Mouse (Mus musculus) cerebral cortex, adult 2 months (tissue): Measurements from ENCODE around the gene Adgrb2.

Experiments used
- WGBS: fragments of 180-500 bp; shearing (Covaris S2); methylation state at CpG from one replicate; pipeline ENCODE4 v1.1.7; 2018; 5-methylcytosine and 5-hydroxymethylcytosine counted together

Adgrb2 gene

GRCm38 (mm10) chr4:130033496-130033895 is 48.8 kb downstream of the Adgrb2 start:
- 75% methylated on average over 7 of the region's 7 CpGs for WGBS

DNA sequence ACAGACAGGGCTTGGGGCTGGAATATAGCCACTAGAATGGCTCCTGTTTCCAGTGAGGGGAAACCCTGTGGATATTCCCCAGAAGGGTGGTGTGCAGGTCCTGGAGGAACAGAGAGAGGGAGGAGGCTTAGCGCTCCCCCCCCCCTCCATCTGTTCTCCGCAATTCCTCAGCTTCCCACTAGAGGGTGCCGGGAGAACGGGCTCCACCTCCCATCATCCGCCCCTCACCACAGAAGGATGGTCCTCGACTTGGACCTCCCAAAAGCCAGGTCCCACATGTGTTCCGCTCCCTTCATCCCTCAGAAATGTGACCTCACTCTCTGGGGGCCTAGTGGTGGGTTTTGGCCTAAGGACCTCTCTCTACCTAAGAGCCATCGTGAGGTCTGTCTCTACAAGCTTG is 51.4 kb downstream of the Adgrb2 start:
- WGBS: 6% methylated on average over 8 of the region's 8 CpGs

DNA sequence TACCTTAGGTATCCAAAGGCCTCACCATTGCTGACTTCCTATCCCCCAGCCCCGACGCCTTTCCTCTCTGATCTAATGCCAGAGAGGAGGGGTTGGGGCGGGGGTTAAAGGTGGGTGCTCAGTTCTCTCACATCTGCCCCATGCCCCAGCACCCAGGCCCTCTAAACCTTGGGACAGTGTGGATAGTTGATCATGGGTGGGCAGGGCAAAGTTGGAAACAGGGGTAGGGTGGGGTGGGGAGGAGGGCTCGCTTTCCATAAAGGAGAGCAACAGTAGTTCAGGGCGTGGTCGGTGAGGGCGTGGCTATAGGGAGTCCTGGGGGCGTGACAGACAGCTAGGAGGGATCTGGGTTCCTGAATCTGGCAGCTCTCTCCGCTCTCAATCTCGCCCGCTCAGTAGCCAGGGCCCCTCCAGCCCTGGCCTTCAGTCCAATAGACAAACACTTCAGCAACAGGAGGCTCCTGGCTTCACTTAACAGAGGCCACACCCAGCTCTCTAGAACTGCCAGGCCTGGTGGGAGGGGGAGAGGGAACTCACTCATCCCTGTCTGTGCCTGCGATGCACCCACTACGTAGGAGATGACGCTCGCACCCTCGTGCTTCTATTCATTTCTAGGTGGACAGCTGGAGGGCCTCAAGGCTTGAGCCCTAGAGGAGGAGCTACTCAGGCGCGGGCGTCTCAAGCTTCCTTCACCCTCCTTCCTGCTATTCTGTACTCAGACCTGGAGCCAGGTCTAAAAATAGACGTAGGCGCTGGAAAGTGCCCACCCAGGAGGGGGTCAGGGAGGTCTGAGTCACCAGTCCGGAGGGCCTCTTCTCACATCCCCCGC is 52.1 kb downstream of the Adgrb2 start:
- 19% methylated on average over 23 of the region's 23 CpGs for WGBS

- WGBS: 34% methylated on average over 5 of the region's 5 CpGs
Measured at GRCm38 (mm10) chr4:130039351-130039750, 54.7 kb downstream of the Adgrb2 start.

DNA sequence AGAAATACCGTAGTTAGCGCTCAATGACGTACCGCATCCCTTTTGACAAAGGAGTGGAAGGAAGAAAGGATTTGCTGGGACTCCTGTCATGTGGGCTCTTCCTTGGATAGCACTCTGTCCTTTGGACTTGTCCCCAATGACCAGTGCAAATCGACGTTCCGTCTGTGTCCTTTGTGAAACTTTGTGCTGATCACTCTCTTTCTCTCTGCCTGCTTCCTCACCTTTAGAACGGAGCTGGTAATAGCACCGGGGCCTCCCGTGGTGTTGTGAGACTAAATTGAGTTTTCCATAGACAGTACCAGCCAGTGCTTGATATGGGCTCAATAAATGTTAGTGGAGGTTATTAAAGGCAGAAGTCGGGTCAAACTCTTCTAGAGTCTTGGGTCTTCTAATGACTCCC is 56.4 kb downstream of the Adgrb2 start:
- 93% methylated on average over 11 of the region's 11 CpGs for WGBS

GRCm38 (mm10) chr4:130044211-130044610 is 59.5 kb downstream of the Adgrb2 start:
- 63% methylated on average over 9 of the region's 9 CpGs for WGBS

GRCm38 (mm10) chr4:130045609-130046008 is 60.9 kb downstream of the Adgrb2 start:
- 74% methylated on average over 14 of the region's 14 CpGs for WGBS

DNA sequence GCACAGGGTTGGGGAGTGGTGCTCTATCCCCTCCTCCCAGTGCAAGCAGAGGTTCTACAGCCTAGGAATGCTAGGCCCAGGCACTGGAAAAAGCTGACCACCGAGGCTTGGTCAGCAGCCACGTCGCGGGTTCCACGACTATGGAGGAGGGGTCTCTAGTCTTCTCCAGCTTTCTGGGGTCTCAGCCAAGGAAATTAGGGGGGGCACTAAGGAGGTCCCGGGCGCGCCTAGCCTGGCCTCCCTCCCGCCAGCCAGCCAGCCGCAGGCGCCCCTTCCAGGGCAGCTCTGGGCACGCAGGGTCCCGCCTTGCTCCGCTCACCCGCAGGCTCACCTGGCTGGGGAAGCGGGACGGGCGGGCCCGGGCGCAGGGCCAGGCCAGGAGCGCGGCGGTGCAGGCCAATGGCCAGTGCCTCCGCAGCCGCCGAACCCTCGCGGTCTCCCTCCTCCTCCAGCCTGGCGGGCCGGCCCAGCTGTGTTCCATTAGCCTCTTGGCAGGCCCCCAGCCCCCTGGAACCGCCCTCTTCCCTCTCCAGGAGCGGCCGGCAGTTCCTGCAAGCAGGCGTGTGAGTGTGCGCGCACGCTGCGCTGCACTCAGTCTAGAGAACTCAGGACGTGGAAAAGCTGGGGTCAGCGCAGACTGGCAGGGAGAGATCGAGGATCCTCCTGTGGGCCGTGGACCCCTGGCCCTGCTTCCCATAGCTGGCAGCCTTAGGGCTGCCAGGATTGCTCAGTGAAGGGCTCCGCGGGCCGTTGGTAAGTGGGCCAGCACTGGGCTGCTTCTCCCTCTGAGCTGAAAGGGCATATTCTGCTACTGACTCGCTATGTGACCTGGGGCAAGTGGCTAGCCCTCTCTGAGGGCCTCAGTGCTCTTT is 62.9 kb downstream of the Adgrb2 start, which contains the start of gene Col16a1:
Gene Col16a1, plus strand, starts transcription at position 510 of the 872 bp plus-strand sequence.
- 5% methylated on average over 46 of the region's 46 CpGs for WGBS

DNA sequence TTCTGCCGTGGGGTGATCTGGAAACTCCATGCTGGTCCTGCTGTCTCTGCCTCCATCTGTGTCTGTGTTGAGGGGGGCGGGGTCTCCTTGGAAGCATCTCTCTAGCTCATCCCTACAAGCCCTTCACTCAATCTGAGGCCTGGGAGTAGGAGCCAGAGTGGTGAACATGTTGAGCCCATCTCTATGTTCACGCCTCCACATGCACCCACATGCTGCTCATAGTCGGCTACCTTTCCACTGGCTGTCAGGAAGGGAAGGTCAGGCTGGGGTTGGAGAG is 63.5 kb downstream of the Adgrb2 start:
- WGBS: 49% methylated on average over 4 of the region's 4 CpGs

GRCm38 (mm10) chr4:130050056-130050824 is 65.6 kb downstream of the Adgrb2 start:
- WGBS: 84% methylated on average over 8 of the region's 8 CpGs

DNA sequence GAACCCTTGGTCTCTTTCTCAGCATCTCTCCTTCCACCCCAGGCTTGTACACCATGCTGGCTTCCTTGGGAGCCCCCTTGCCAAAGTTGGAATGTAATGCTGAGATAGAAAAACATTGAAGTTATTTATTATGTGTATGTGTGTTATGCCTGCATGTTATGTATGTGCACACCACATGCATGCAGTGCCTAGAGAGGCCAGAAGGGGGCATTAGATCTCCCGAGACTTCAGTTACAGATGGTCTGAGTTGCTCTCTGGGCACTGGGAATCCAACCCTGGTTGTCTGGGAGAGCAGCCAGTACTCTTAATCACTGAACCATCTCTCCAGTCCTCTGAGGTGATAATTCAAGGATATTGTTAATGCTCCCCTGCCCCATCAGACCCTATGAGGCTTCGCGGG is 67.6 kb downstream of the Adgrb2 start:
- WGBS: 94% methylated on average over 3 of the region's 3 CpGs

DNA sequence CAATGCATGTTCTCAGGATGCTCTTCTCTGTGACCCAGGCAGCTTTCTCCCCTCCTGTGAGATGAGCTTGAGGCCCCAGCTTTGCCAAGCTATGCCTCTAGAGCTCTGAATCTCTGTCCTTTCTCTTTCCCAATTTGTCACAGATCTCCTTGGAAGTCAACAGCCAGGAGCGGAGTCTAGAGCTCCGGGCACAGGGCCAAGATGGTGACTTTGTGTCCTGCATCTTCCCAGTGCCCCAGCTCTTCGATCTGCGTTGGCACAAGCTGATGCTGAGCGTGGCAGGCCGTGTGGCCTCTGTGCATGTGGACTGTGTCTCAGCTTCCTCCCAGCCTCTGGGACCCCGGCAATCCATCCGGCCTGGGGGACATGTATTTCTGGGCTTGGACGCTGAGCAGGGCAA is 68.4 kb downstream of the Adgrb2 start:
- 72% methylated on average over 9 of the region's 9 CpGs for WGBS

GRCm38 (mm10) chr4:130054727-130055126 is 70.1 kb downstream of the Adgrb2 start:
- 6% methylated on average over 1 of the region's 1 CpGs for WGBS

- 73% methylated on average over 14 of the region's 14 CpGs for WGBS
Measured at GRCm38 (mm10) chr4:130055160-130056010, 70.7 kb downstream of the Adgrb2 start.

GRCm38 (mm10) chr4:130056011-130056322 is 71.3 kb downstream of the Adgrb2 start:
- WGBS: 71% methylated on average over 3 of the region's 3 CpGs

DNA sequence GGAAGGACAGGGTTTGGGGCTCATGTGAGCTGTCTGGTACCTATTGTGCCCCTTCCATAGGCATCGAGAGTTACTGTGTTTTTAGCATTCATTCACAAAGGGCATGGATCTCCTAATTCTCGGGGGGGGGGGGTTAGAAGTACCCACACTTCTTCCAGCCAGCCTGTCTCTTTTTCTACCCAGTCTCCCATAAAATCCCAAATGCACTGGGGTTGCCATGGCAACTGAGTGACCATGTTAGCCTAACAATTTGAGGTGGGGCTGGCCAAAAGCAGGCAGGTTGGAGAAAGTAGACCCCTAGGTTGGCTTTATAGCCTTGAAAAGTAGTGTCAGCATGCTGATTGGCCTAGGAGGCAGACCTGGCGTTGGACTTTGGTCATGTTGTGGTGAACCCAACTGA is 71.8 kb downstream of the Adgrb2 start:
- 74% methylated on average over 3 of the region's 3 CpGs for WGBS

DNA sequence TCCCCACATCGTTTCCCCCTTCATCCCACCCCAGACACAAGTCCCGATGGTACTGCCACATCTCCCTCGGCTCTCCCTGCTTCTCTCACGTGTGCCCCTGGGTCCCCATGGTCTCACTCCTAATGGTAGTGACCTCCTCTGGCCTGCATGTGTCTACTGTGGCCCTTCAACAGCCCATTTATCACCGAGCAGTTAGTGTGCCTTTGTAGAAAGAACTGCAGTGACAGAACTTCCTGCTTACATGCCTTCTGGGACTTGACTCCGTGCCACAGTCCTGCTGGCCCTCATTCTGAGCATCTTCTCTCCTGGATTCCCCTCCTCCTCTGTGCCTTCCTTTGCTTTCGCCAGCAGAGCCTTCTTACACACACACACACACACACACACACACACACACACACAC is 78.5 kb downstream of the Adgrb2 start:
- 68% methylated on average over 7 of the region's 7 CpGs for WGBS

- WGBS: 28% methylated on average over 8 of the region's 8 CpGs
Measured at GRCm38 (mm10) chr4:130066816-130067215, 82.1 kb downstream of the Adgrb2 start.

DNA sequence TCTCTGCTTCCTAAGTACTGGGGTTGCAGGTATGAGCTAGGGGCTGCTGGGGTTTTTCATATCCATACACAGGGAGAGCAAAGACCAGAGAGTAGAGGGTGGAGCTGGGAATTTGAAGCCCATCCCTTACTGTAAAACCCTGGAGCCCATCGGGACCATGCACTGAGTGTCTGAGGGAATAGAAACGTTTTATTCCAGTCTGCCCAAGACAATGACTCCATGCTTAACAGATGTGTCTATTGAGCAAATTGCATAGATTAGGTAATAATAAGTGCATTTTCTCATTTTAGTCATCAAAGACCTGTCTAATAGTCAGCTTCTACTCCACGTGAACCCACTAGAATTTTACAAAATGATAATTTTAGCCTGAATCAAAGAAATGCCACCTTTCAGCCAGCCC is 85.9 kb downstream of the Adgrb2 start:
- WGBS: 69% methylated on average over 3 of the region's 3 CpGs

DNA sequence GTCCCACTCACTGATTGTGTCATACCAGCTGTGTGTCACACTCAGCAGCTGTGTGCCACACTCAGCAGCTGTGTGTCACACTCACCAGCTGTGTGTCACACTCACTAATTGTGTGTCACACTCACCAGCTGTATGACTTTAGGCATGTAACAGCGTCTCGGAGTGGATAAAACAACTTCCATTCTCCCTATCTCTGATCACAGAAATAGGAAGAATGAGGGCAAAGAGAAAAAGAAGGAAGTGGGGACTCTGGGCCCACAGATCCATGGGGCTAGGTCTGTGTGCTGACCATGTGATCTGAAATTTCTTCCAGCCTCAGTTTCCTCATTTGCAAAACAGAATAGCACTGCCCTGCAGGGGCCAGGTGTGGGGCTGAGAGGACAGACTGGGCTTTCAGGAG is 87.1 kb downstream of the Adgrb2 start:
- 88% methylated on average over 2 of the region's 2 CpGs for WGBS
